Mouse (Mus musculus) spleen, adult 2 months (tissue): ENCODE results near the gene Mbd6. TPM values are rescaled to one million over a fixed set of nuclear protein-coding genes. Genes with fewer than 3 reads are reported as not detected.

Experiments used
- DNase-seq, 2 experiments: peaks; one replicate each; pipeline versions ENCODE4 v3.0.0 to v3.0.0-alpha.2; 2012 to 2021; ENCODE audit warnings: low spot score in 2 of 2, low read depth in 1 of 2
- H3K27ac ChIP-seq: fragments of 200-500 bp; 2 replicates; pipeline ENCODE4 v1.5.1; 2012; ENCODE audit warnings: low read length, inconsistent platforms; ENCODE audit not compliant: insufficient read depth
- H3K27me3 ChIP-seq: fragments of 200-500 bp; 2 replicates; pipeline ENCODE4 v1.6.1; 2012; ENCODE audit warnings: mild to moderate bottlenecking, moderate library complexity, low read length, inconsistent platforms; ENCODE audit not compliant: control insufficient read depth, insufficient read depth
- H3K36me3 ChIP-seq: fragments of 200-500 bp; 2 replicates; pipeline ENCODE4 v1.6.1; 2012; ENCODE audit warnings: mild to moderate bottlenecking, low read length, inconsistent platforms; ENCODE audit not compliant: control insufficient read depth, insufficient read depth
- H3K4me1 ChIP-seq: fragments of 200-500 bp; 2 replicates; pipeline ENCODE4 v1.6.1; 2011; ENCODE audit warnings: inconsistent platforms; ENCODE audit not compliant: control insufficient read depth, insufficient read depth, insufficient read length
- H3K4me3 ChIP-seq: fragments of 200-500 bp; 2 replicates; pipeline ENCODE4 v1.5.1; 2011; ENCODE audit warnings: mild to moderate bottlenecking, inconsistent platforms; ENCODE audit not compliant: insufficient read depth, insufficient read length; ENCODE audit errors: extremely low read depth
- CTCF ChIP-seq: fragments of 200-500 bp; IDR thresholded peaks from 2 replicates; pipeline ENCODE4 v1.5.1; 2011; ENCODE audit warnings: mild to moderate bottlenecking, inconsistent platforms; ENCODE audit not compliant: insufficient read depth, insufficient read length, insufficient replicate concordance; ENCODE audit errors: extremely low read depth
- POLR2A ChIP-seq: fragments of 200-500 bp; IDR thresholded peaks from 2 replicates; pipeline ENCODE4 v1.6.1; 2011; ENCODE audit warnings: low read depth, low read length, inconsistent platforms
- WGBS: fragments of 180-500 bp; shearing (Covaris S2); methylation state at CpG from one replicate; pipeline ENCODE4 v1.1.7; 2018; 5-methylcytosine and 5-hydroxymethylcytosine counted together
- polyA plus RNA-seq: library from polyadenylated mRNA; depleted of rRNA; stranded (reverse); fragments of >200 nt; gene quantifications from 2 replicates; pipeline ENCODE4 v1.2.3, GENCODE M21; 2012

The Mbd6 gene
- polyA plus RNA-seq, 1 experiment: 55.8 TPM

DNA sequence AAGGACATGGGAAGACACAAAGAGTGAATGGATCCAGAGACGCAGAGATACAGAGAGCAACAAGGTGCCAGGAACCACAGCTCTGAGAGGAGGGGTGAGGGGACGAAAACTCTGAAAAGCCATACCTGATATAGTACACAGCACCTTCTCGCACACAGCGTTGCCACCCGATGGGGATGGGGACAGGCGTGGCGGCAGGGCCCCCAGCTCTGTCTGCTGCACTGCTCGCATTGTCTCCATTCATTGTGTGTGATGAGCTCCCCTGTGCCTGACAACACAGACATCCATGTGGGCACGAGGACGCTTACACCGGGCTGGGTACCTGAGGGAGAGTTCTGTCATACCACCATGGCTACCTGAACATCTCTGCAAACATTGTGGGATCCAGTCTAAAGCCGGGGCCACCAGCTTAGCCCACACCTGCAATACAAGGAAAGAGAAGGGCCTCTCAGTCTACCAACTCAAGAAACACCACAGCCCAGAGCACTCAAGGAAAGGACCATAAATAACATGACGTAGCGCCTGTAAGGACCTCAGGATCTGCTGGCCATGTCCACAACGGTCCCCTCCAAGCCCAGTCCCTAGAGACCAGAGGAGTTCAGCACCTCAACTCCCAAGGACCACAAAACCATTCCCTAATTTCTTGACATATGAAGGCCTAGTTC is 1.4 kb downstream of the Mbd6 start:
- Histone ChIP-seq H3K27ac (peak overlapping the region; percentile 65), H3K4me3 (no peak overlapping the region), H3K4me1 (peaks cover 17% of the 10 kb centered on the region; the same call in 1 of the 2 replicates), H3K36me3 (peaks cover 38% of the 10 kb centered on the region), H3K27me3 (no peaks in the 10 kb centered on the region)
- DNase-seq: no peak
- 69% methylated on average over 15 of the region's 15 CpGs for WGBS
- TF ChIP-seq CTCF: no peak
- TF ChIP-seq POLR2A: no peak

DNA sequence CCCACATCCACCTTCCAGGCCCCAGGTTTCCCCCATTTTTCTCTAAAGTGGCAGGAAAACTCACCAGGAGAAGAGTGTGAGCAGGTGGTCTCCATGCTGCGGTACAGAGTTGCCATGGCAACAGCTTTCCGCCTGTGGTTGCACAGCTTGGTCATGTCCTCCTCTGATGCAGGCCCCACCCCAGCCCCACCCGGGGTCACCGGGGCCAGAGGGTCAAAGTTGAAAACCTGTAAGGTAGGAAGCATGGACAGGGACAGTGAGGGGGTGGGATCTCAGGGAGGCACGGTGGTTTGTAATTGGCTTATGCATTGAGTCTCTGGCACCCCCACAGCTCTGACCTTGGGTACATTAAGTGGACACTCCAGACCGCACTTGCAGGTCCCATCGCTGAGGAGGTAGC is 2.1 kb downstream of the Mbd6 start:
- TF ChIP-seq CTCF: no peak
- no peak for TF ChIP-seq POLR2A
- Histone ChIP-seq H3K36me3 (peaks cover 43% of the 10 kb centered on the region), H3K4me3 (no peak overlapping the region), H3K4me1 (peaks cover 15% of the 10 kb centered on the region; the same call in 1 of the 2 replicates), H3K27me3 (no peaks in the 10 kb centered on the region), H3K27ac (no peak overlapping the region)
- 63% methylated on average over 7 of the region's 7 CpGs for WGBS
- no peak for DNase-seq

DNA sequence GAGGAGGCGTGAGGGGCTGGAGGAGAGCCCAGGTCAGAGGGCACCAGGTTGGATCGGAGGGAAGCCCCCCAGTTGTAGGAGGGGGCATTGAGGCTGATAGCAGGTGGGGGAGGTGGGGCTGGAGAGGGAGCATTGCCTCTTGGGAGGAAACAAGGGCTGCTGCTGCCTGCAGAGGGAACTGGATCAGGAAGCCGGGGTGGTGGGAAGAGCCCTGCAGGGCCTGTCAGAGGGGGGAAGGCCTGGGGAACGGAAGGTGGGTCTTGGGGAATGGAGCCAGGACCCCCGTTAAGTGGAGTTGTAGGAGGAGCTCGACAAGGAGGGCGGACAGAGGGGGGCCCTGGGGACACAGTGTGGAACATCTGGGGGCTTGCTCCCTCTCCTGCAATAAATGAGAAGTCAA is 2.6 kb downstream of the Mbd6 start:
- H3K4me3 ChIP-seq: no peak overlapping the region
- 85% methylated on average over 7 of the region's 7 CpGs for WGBS
- H3K27me3 ChIP-seq: no peaks in the 10 kb centered on the region
- H3K36me3 ChIP-seq: peaks cover 48% of the 10 kb centered on the region
- H3K4me1 ChIP-seq: peaks cover 11% of the 10 kb centered on the region; the same call in 1 of the 2 replicates
- TF ChIP-seq CTCF: no peak
- TF ChIP-seq POLR2A: no peak
- H3K27ac ChIP-seq: no peak overlapping the region
- no peak for DNase-seq

DNA sequence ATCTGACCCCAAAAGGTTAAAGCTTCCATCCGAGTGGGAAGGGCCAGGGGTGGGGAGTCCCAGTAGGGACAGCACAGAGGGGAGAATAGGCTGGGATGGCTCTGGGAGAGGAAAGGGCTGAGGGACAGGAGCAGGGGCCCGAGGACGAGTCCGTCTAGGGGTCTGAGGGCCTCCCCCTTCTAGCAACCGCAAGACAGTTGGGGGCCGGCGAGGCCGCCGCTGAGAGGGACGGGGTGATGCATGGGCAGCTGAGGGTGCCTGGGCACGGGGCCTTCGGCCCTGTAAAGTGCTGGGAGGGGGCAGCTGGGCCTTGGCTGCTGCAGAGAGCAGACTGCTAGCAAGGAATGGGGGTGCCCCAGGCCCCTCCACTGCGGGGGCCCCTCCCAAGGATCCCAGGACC is 3.2 kb downstream of the Mbd6 start:
- H3K36me3 ChIP-seq: peaks cover 48% of the 10 kb centered on the region
- no peak for TF ChIP-seq CTCF
- TF ChIP-seq POLR2A: no peak
- 82% methylated on average over 13 of the region's 13 CpGs for WGBS
- no peak overlapping the region for H3K27ac ChIP-seq
- no peak overlapping the region for H3K4me3 ChIP-seq
- peaks cover 11% of the 10 kb centered on the region; the same call in 1 of the 2 replicates for H3K4me1 ChIP-seq
- DNase-seq: no peak
- no peaks in the 10 kb centered on the region for H3K27me3 ChIP-seq

DNA sequence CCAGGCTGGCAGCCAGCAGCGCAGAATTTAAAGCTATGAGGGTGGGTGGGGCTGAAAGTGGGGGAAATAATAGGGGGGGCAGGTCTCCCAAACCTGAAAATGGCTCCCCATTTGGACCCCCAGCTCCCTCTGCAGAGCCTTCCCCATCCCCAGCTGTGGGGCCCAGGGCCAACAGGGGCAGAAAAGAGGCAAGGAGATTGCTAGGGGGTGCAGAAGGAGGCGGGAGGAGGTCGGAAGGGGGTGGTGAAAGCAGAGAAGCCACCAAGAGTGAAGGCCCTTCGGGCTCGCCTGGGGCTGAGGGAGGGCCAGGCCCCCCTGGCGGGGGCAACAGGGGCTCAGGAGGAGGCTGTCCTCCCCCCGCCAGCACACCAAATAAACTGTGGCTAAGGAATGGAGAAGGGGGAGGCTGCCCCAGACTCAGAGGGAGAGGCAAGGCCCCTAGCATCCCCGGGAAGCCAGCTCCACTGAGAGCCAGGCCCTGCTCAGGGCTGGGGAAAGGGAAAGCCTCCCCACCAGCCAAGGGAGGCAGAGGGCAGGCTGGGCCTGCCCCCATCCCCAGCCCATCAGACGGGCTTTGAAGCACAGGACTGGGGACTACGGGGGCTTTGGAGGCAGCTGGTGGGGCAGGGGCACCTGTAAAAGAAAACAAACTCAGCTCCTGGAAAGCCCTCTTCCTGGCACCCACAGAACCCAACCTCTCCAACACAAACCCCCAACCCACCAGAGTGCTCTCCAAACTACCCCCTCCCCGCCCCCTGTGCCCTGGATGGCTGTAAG is 3.9 kb downstream of the Mbd6 start:
- Histone ChIP-seq H3K27me3 (no peaks in the 10 kb centered on the region), H3K4me3 (no peak overlapping the region), H3K27ac (no peak overlapping the region), H3K36me3 (peaks cover 48% of the 10 kb centered on the region), H3K4me1 (peaks cover 10% of the 10 kb centered on the region; the same call in 1 of the 2 replicates)
- no peak for TF ChIP-seq CTCF
- no peak for TF ChIP-seq POLR2A
- DNase-seq: no peak
- WGBS: 89% methylated on average over 11 of the region's 11 CpGs

DNA sequence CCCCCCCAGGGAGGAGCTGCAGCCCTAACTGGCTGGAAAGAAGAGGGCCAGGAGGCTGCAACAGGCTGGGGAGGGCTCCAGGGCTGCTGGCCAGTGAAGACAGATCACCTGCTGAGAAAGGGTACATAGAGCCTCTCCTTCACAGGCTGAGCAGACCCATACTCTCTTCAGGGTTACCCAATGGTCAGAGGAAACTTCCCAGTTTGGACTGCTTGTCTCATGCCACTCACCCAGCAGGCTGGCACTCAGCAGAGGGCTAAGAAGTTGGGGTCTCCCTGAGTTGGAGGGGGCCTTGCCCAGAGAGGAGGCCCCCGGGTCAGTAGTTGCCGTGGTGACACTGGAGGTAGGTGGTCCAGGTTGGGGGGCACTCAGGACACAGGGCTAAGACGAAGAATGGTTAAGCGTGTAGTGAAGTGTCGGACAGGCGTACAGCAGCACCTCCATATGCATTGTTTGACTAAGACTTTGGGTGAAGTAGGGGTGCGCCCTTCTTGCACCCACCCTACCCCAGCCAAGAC is 4.7 kb downstream of the Mbd6 start:
- H3K36me3 ChIP-seq: peaks cover 50% of the 10 kb centered on the region
- 96% methylated on average over 7 of the region's 7 CpGs for WGBS
- H3K27ac ChIP-seq: no peak overlapping the region
- H3K4me3 ChIP-seq: no peak overlapping the region
- no peak for DNase-seq
- no peak for TF ChIP-seq POLR2A
- TF ChIP-seq CTCF: no peak
- H3K4me1 ChIP-seq: peaks cover 7% of the 10 kb centered on the region; the same call in 1 of the 2 replicates
- no peaks in the 10 kb centered on the region for H3K27me3 ChIP-seq
